Mouse (Mus musculus) frontal cortex, postnatal 10 days (tissue): ENCODE data around the gene Phf20.

ENCODE experiments used
- DNase-seq, 2 experiments: peaks; one replicate each; pipeline ENCODE4 v3.0.0; 2022; ENCODE audit warnings: low spot score in 2 of 2, mixed read lengths in 1 of 2

The Phf20 gene

GRCm38 (mm10) chr2:156312297-156312897 is 116.1 kb downstream of the Phf20 start, which contains the start of the genes Cnbd2 and Scand1:
Gene Cnbd2, plus strand, starts transcription at chr2:156312299.
Gene Scand1, minus strand, starts transcription at chr2:156312704.
- DNase-seq = peak; percentile 64 to 83

- DNase-seq = no peak
Observed at GRCm38 (mm10) chr2:156313153-156313552, 116.9 kb downstream of the Phf20 start.

DNA sequence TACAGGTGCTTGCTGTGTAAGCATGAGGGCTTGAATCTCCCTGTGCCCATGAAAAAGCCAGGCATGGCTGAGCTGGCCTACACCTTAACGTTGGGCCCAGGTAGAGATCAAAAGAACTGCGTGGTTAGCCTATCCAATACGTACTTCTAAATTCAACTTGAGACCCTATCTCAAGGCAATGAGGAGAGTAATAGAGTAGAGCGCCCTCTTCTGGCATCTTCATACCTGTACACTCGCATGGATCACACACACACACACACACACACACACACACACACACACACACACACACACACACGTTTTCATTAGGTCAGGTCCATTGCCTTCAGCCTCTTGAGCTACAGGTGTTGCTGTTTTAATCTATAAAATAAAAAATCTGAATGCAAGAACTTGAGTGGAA is 118.5 kb downstream of the Phf20 start:
- no peak for DNase-seq

GRCm38 (mm10) chr2:156318491-156318890 is 122.2 kb downstream of the Phf20 start:
- DNase-seq = no peak

- DNase-seq = no peak
Observed at GRCm38 (mm10) chr2:156321538-156321937, 125.3 kb downstream of the Phf20 start.

GRCm38 (mm10) chr2:156324116-156324588 is 127.9 kb downstream of the Phf20 start:
- DNase-seq = peak in 1 of 2 experiments; percentile 40

- DNase-seq = no peak
Observed at GRCm38 (mm10) chr2:156324681-156325080, 128.4 kb downstream of the Phf20 start.

DNA sequence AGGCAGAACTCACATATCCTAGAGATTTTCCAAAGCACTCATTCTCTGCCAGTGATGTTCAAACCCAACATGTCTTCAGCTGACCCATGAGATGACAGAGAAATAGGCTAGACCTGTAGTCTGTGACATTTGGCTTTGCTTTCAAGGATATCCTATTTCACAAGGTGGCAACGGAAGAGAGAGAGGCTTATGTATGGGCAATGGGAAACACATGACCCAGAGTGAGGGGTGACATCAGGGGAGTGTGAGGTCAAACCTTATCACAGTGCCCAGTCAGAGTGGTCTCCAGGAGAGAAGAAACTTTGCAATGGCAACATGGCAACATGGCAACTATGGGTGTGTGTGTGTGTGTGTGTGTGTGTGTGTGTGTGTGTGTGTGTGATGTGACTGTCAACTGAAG is 134.4 kb downstream of the Phf20 start:
- no peak for DNase-seq

DNA sequence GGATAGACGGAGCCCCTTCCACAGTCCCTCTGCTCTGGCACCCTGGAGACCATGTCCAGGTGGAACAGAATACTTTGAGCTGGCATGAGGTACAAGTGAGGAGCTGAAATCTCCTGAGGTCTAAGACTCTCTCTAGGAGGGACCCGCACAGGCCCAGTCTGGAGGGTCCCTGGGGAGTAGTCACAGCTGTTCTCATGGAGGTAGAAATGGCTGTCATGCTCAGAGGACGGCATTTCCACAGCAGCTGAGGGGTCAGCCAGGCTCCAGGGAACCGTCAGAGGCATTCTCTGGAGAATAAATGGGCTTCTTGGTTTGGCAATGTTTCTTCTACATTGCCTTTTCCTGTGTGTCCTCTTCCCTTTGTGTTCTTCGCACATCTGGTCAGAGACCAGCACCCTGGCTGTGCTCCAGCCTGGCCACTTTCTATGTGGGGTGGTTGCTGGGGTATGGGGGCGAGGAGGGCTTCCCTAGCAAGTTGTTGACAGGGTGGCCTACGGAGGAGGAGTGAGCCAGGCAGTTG is 135.2 kb downstream of the Phf20 start:
- no peak for DNase-seq

GRCm38 (mm10) chr2:156340078-156340477 is 143.8 kb downstream of the Phf20 start:
- no peak for DNase-seq

GRCm38 (mm10) chr2:156344775-156345532 is 148.7 kb downstream of the Phf20 start:
- DNase-seq = no peak

- no peak for DNase-seq
Observed at GRCm38 (mm10) chr2:156348812-156349211, 152.5 kb downstream of the Phf20 start.

DNA sequence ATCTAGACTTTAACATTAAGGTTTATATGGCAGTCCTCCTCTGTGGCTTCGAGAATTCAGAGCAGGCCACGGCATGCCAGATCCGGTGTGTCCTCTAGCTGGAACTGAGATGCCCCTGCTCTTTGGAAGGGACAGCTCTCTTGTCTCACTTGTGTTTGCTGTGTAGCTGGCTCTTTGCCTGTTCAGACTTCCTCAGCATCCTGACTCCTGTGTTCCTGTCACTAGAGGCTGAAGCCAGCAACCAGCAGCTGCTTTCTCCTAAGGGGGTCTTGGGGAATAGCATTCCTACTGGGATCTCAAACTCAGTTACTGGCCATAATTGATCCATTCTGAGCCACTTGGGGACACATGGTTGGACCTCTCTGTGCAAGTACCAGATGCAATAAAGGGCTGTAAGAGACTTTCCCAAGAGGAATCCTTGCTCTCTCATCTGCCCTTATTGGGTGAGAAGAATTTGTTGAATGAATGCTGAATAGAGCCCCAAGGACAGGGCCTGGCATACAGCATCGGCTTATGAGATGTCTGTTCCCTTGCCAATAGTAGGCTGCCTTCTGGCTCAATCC is 153.1 kb downstream of the Phf20 start:
- DNase-seq = no peak

GRCm38 (mm10) chr2:156351243-156351642 is 155.0 kb downstream of the Phf20 start:
- no peak for DNase-seq

- DNase-seq = no peak
Observed at GRCm38 (mm10) chr2:156352413-156353165, 156.3 kb downstream of the Phf20 start.

GRCm38 (mm10) chr2:156353265-156353692 is 157.0 kb downstream of the Phf20 start:
- no peak for DNase-seq

DNA sequence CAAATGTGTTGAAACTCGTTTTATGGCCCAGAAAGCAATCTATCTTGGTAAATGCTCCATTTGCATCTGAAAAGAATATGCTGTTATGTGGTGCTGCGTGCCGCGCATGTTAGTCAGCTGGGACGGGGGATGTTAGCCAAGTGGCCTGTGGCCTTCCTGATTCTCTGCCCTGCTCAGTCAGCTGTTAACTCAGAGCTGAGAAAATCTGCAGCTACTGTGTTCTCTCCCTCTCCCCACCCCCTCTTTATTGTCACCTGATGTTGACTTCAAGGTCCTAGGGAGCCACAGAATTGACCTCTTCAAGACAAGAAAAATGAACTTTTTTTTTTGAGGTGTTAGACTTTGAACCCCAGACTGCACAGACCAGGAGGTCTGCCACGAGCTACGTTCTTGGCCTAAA is 159.8 kb downstream of the Phf20 start:
- peak in 1 of 2 experiments; percentile 32 for DNase-seq
